Mouse (Mus musculus) intestine, embryonic 16.5 days (tissue): ENCODE results near the gene Cd55b. TPM values are rescaled to one million over a fixed set of nuclear protein-coding genes. Genes with fewer than 3 reads are reported as not detected.

Experiments used
- ATAC-seq: fragments of 200-750 bp; cut with Nextera tagmentation; 2 replicates; pipeline ENCODE4 v1.8.0; 2017; ENCODE audit warnings: moderate TSS enrichment, moderate library complexity
- H3K27ac ChIP-seq: fragments of 300-500 bp; sonication (generic); 2 replicates; pipeline ENCODE4 v1.5.1; 2014; ENCODE audit warnings: mild to moderate bottlenecking, low read length
- H3K27me3 ChIP-seq: fragments of 300-500 bp; sonication (generic); replicated peaks from 2 replicates; pipeline ENCODE4 v1.6.1; 2014; ENCODE audit warnings: low read length, control low read depth, mixed read lengths; ENCODE audit not compliant: control insufficient read depth, insufficient read depth
- H3K36me3 ChIP-seq: fragments of 300-500 bp; sonication (generic); 2 replicates; pipeline ENCODE4 v1.6.1; 2014; ENCODE audit warnings: low read length, control low read depth; ENCODE audit not compliant: control insufficient read depth, insufficient read depth
- H3K4me1 ChIP-seq: fragments of 300-500 bp; sonication (generic); 2 replicates; pipeline ENCODE4 v1.6.1; 2014; ENCODE audit warnings: low read length, control low read depth, mixed read lengths; ENCODE audit not compliant: control insufficient read depth, insufficient read depth
- H3K4me2 ChIP-seq: fragments of 300-500 bp; sonication (generic); 2 replicates; pipeline ENCODE4 v1.6.1; 2014; ENCODE audit warnings: low read depth, low read length, control low read depth
- H3K4me3 ChIP-seq: fragments of 300-500 bp; sonication (generic); 2 replicates; pipeline ENCODE4 v1.5.1; 2014; ENCODE audit warnings: mild to moderate bottlenecking, low read length
- H3K9ac ChIP-seq: fragments of 300-500 bp; sonication (generic); 2 replicates; pipeline ENCODE4 v1.6.1; 2014; ENCODE audit warnings: low read depth, low read length
- H3K9me3 ChIP-seq: fragments of 300-500 bp; sonication (generic); 2 replicates; pipeline ENCODE4 v1.6.1; 2016; ENCODE audit warnings: low read length, control low read depth; ENCODE audit not compliant: control insufficient read depth
- WGBS: fragments of 180-500 bp; shearing (Covaris S2); extraction: QIAGEN DNeasy Blood & Tissue Kit; methylation state at CpG from one replicate; pipeline ENCODE4 v1.1.7; 2014; 5-methylcytosine and 5-hydroxymethylcytosine counted together
- polyA plus RNA-seq: library from polyadenylated mRNA; unstranded; fragments of >200 nt; fragmentation: Nextera tagmentation; extraction: Ambion mirVana; gene quantifications from 2 replicates; pipeline ENCODE4 v1.2.1, GENCODE M21; 2015

The Cd55b gene
- polyA plus RNA-seq, 1 experiment from 2014 or later, result not detected

- no peaks in the 10 kb centered on the region for H3K9me3 ChIP-seq
- no peak overlapping the region for H3K9ac ChIP-seq
- ATAC-seq, result no peak
- H3K27me3 ChIP-seq, result no peaks in the 10 kb centered on the region
- H3K36me3 ChIP-seq, result no peaks in the 10 kb centered on the region
- H3K27ac ChIP-seq, result no peak overlapping the region
- WGBS, result 80% methylated on average over 5 of the region's 5 CpGs
- H3K4me1 ChIP-seq, result no peaks in the 10 kb centered on the region
- H3K4me2 ChIP-seq, result no peak overlapping the region
- H3K4me3 ChIP-seq, result no peak overlapping the region
These were observed 51.5 kb downstream of the Cd55b start for GRCm38 (mm10) chr1:130371291-130371690.

- H3K4me2 ChIP-seq, result no peak overlapping the region
- H3K27me3 ChIP-seq, result no peaks in the 10 kb centered on the region
- H3K4me3 ChIP-seq, result no peak overlapping the region
- no peaks in the 10 kb centered on the region for H3K9me3 ChIP-seq
- H3K36me3 ChIP-seq, result no peaks in the 10 kb centered on the region
- no peak; the same call in 1 of the 2 replicates for ATAC-seq
- H3K9ac ChIP-seq, result no peak overlapping the region
- WGBS, result 17% methylated on average over 1 of the region's 1 CpGs
- no peak overlapping the region for H3K27ac ChIP-seq
- no peaks in the 10 kb centered on the region for H3K4me1 ChIP-seq
These were observed 72.7 kb downstream of the Cd55b start for GRCm38 (mm10) chr1:130350077-130350635.

GRCm38 (mm10) chr1:130342429-130342828 is 80.4 kb downstream of the Cd55b start:
- Histone ChIP-seq H3K27ac (no peak overlapping the region), H3K4me1 (no peaks in the 10 kb centered on the region), H3K9me3 (no peaks in the 10 kb centered on the region), H3K4me2 (no peak overlapping the region), H3K9ac (no peak overlapping the region), H3K27me3 (no peaks in the 10 kb centered on the region), H3K4me3 (no peak overlapping the region), H3K36me3 (no peaks in the 10 kb centered on the region)
- WGBS, result 90% methylated on average over 9 of the region's 9 CpGs
- ATAC-seq, result no peak

Other genes with a start within 250 kb of the Cd55b start
- 22.6 and 22.9 TPM in 2 replicates for gene Cd55, start 39.7 kb upstream of the Cd55b start, polyA plus RNA-seq
- 0.09 TPM in 1 of 2 replicates, not detected in the other for gene Zp3r, start 206.6 kb upstream of the Cd55b start, polyA plus RNA-seq
- 3.4 and 4.1 TPM in 2 replicates for gene C4bp, start 238.6 kb upstream of the Cd55b start, polyA plus RNA-seq